Comparison of ENCODE assay signal across 14 mouse cellular contexts in the genomic region with DNA sequence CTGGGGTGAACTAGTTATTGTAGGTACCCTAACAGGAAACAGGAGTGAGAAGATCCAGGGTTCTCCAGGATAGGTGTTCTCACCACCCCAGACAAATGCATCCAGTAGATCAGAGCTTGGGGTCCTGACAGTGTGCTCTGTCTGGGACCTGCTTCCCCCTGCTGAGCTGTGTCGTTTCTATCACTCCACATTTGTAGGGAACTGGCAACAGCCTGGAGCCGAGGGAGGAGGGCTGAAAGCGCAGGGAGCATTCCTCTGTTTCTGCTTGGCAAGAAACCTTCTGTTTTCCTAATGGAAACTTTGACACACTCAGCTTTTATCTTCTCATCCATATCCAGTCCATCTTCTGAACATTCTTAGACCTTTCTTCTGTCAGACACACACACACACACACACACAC. TPM values are rescaled to one million over a fixed set of nuclear protein-coding genes. Genes with fewer than 3 reads are reported as not detected.
DNase-seq lines count a peak whose midpoint lies in the region; ATAC-seq and TF ChIP-seq lines count a peak whose summit lies in the region.
"Had no signal": no experiment of that assay in that cellular context is flagged by ENCODE, and none has a peak within 500 bp of the region (broad histone marks: within the 10 kb centered on the region; RNA-seq: fewer than 3 reads in every experiment).

No protein-coding gene starts in this region.

- no peaks in the 10 kb centered on the region for H3K27me3 ChIP-seq in heart, embryonic 10.5 days (ENCODE audit: insufficient read depth, poor library complexity, severe bottlenecking)
- no peaks in the 10 kb centered on the region for H3K27me3 ChIP-seq in forebrain, embryonic 14.5 days (replicated peaks; ENCODE audit: control insufficient read depth, insufficient read depth, low read length)
- H3K27me3 ChIP-seq: intestine, embryonic 15.5 days; liver, embryonic 15.5 days; midbrain, embryonic 13.5 days had no signal

- DNase-seq in heart, adult 11 months = peak; percentile 93
- DNase-seq in heart, embryonic 10.5 days (ENCODE audit: low spot score) = no peak
- peak; percentile 6 for DNase-seq in brain, embryonic 14.5 days (ENCODE audit: low read depth)
- DNase-seq in heart, postnatal 10 days = peak; percentile 48 to 52
- peak; percentile 49 for DNase-seq in lung, postnatal 36 days
- no peak for DNase-seq in forebrain, embryonic 14.5 days (ENCODE audit: low spot score)
- DNase-seq in right cerebral cortex, adult 2 months (ENCODE audit: low spot score in 2 of 2) = no peak
- DNase-seq: cerebellum, adult 8-10 months; retina, postnatal 1 day had no signal

- TF ChIP-seq POLR2A in brain, embryonic 14.5 days (IDR thresholded peaks at IDR 0.05; ENCODE audit: borderline replicate concordance, extremely low read depth, insufficient read depth, insufficient read length, poor library complexity, severe bottlenecking) = no peak

- WGBS in heart, embryonic 10.5 days = 31% methylated on average over 3 of the region's 3 CpGs
- 51% methylated on average over 3 of the region's 3 CpGs for WGBS in forebrain, embryonic 14.5 days

- H3K9me3 ChIP-seq in heart, embryonic 10.5 days = no peaks in the 10 kb centered on the region
- H3K9me3 ChIP-seq in forebrain, embryonic 14.5 days (replicated peaks; ENCODE audit: control insufficient read depth, low read length) = no peaks in the 10 kb centered on the region
- H3K9me3 ChIP-seq: hindbrain, embryonic 10.5 days; intestine, embryonic 15.5 days; liver, embryonic 15.5 days; midbrain, embryonic 13.5 days had no signal

- no peak overlapping the region for H3K4me2 ChIP-seq in forebrain, embryonic 14.5 days (ENCODE audit: low read length)
- H3K4me2 ChIP-seq: intestine, embryonic 15.5 days; liver, embryonic 15.5 days; midbrain, embryonic 13.5 days had no signal

- H3K36me3 ChIP-seq in heart, embryonic 10.5 days = peaks cover 33% of the 10 kb centered on the region; the same call in 1 of the 2 replicates
- H3K36me3 ChIP-seq in forebrain, embryonic 14.5 days (ENCODE audit: control insufficient read depth, insufficient read depth, low read length) = no peaks in the 10 kb centered on the region
- H3K36me3 ChIP-seq: hindbrain, embryonic 10.5 days; intestine, embryonic 15.5 days; liver, embryonic 15.5 days; midbrain, embryonic 13.5 days had no signal

- H3K9ac ChIP-seq in forebrain, embryonic 14.5 days (ENCODE audit: low read length) = no peak overlapping the region
- H3K9ac ChIP-seq: intestine, embryonic 15.5 days; liver, embryonic 15.5 days; midbrain, embryonic 13.5 days had no signal

- no peak overlapping the region for H3K27ac ChIP-seq in heart, embryonic 10.5 days
- no peak overlapping the region for H3K27ac ChIP-seq in forebrain, embryonic 14.5 days (ENCODE audit: low read depth, low read length)
- H3K27ac ChIP-seq: hindbrain, embryonic 10.5 days; intestine, embryonic 15.5 days; liver, embryonic 15.5 days; midbrain, embryonic 13.5 days had no signal

- no peak overlapping the region for H3K4me3 ChIP-seq in heart, embryonic 10.5 days
- H3K4me3 ChIP-seq in forebrain, embryonic 14.5 days (ENCODE audit: low read depth, low read length) = no peak overlapping the region
- H3K4me3 ChIP-seq: hindbrain, embryonic 10.5 days; intestine, embryonic 15.5 days; liver, embryonic 15.5 days; midbrain, embryonic 13.5 days had no signal

- TF ChIP-seq CTCF in brain, embryonic 14.5 days (IDR thresholded peaks at IDR 0.05; ENCODE audit: borderline replicate concordance, extremely low read depth, insufficient read depth, insufficient read length) = no peak

- intact Hi-C loops in heart, postnatal 10 days (cut with DNase I) = no loop called here

- ATAC-seq in forebrain, embryonic 14.5 days = no peak
- ATAC-seq: intestine, embryonic 15.5 days; midbrain, embryonic 13.5 days had no signal

- H3K4me1 ChIP-seq in heart, embryonic 10.5 days = no peaks in the 10 kb centered on the region
- H3K4me1 ChIP-seq in forebrain, embryonic 14.5 days (ENCODE audit: control insufficient read depth, insufficient read depth, low read length) = no peaks in the 10 kb centered on the region
- H3K4me1 ChIP-seq: hindbrain, embryonic 10.5 days; intestine, embryonic 15.5 days; liver, embryonic 15.5 days; midbrain, embryonic 13.5 days had no signal

RNA-seq across cellular contexts. Expression of a gene that starts 45.2 kb away (rescaled TPM):
- polyA plus RNA-seq in heart, embryonic 10.5 days (2016; fragmentation: Nextera tagmentation; extraction: Ambion mirVana) = 0.70 and 1.4 TPM in 2 replicates
- polyA plus RNA-seq in brain, embryonic 14.5 days (2012; rRNA removed) = 10.2 and 11.2 TPM in 2 replicates
- total RNA-seq in heart, postnatal 10 days (2021) = 10 to 100 TPM; 40.4 to 46.7 TPM
- 15.0 TPM in 2 replicates for polyA plus RNA-seq in forebrain, embryonic 14.5 days (2014; fragmentation: Nextera tagmentation; extraction: Ambion mirVana)
- total RNA-seq: MEL had no signal

Comparison
In these comparisons a context has a peak if more than half of its experiments do, and no peak if none do; other contexts are left out.
1. DNase-seq: peak in heart, adult 11 months (single experiment), brain, embryonic 14.5 days (single experiment), heart, postnatal 10 days (2 of 2) and lung, postnatal 36 days (single experiment); none in heart, embryonic 10.5 days (single experiment), forebrain, embryonic 14.5 days (single experiment) and right cerebral cortex, adult 2 months (0 of 2).